Mouse (Mus musculus): Measurements from ENCODE around the gene Mturn. TPM values are rescaled to one million over a fixed set of nuclear protein-coding genes. Genes with fewer than 3 reads are reported as not detected.

Gene Mturn
- total RNA-seq, 1 experiment: 4.2 TPM

GRCm38 (mm10) chr6:54718779-54719685, 37.6 kb downstream of the Mturn start:
- Histone ChIP-seq H3K9me3 (ENCODE audit: control insufficient read depth, insufficient read depth, low read depth, low read length) (no peaks in the 10 kb centered on the region), H3K4me1 (ENCODE audit: control insufficient read depth in 2 of 2, insufficient read depth in 2 of 2, low read length in 2 of 2, poor library complexity in 1 of 2) (peaks cover 0 to 4% of the 10 kb centered on the region in 2 experiments; a peak in 1 of 4 replicates), H3K27ac (ENCODE audit: insufficient read depth, low read depth, low read length, poor library complexity, severe bottlenecking) (no peak overlapping the region), H3K36me3 (ENCODE audit: control insufficient read depth, insufficient read depth, low read length, poor library complexity, severe bottlenecking) (no peaks in the 10 kb centered on the region), H3K9ac (ENCODE audit: insufficient read depth, low read depth, low read length, poor library complexity, severe bottlenecking) (no peak overlapping the region), H3K4me3 (ENCODE audit: insufficient read depth in 1 of 2, low read depth in 1 of 2, low read length in 2 of 2, poor library complexity in 1 of 2, severe bottlenecking in 1 of 2) (no peak overlapping the region; a peak in 1 of 4 replicates)
- in situ Hi-C loops (cut with MboI; ENCODE audit: low sequenced_read_pairs in 2 of 2, unreplicated experiment in 2 of 2): no loop called here
- DNase-seq (ENCODE audit: low read depth, low spot score): no peak
- TF ChIP-seq ZC3H11A (IDR thresholded peaks at IDR 0.05; ENCODE audit: borderline replicate concordance, low read depth, low read length) (no peak), ZNF384 (IDR thresholded peaks at IDR 0.05; ENCODE audit: low read depth, low read length) (no peak), MAFK (IDR thresholded peaks at IDR 0.05; ENCODE audit: insufficient read depth, low read depth, low read length) (no peak), HCFC1 (IDR thresholded peaks at IDR 0.05; ENCODE audit: borderline replicate concordance, insufficient read depth, low read length) (no peak), CHD2 (IDR thresholded peaks at IDR 0.05; ENCODE audit: low read depth, low read length) (no peak)

- Histone ChIP-seq H3K36me3 (ENCODE audit: control insufficient read depth, insufficient read depth, low read length, poor library complexity, severe bottlenecking) (no peaks in the 10 kb centered on the region), H3K9ac (ENCODE audit: insufficient read depth, low read depth, low read length, poor library complexity, severe bottlenecking) (no peak overlapping the region), H3K4me1 (ENCODE audit: control insufficient read depth in 2 of 2, insufficient read depth in 2 of 2, low read length in 2 of 2, poor library complexity in 1 of 2) (peaks cover 0 to 4% of the 10 kb centered on the region in 2 experiments; a peak in 1 of 4 replicates), H3K9me3 (ENCODE audit: control insufficient read depth, insufficient read depth, low read depth, low read length) (no peaks in the 10 kb centered on the region), H3K4me3 (ENCODE audit: insufficient read depth in 1 of 2, low read depth in 1 of 2, low read length in 2 of 2, poor library complexity in 1 of 2, severe bottlenecking in 1 of 2) (no peak overlapping the region; a peak in 1 of 4 replicates), H3K27ac (ENCODE audit: insufficient read depth, low read depth, low read length, poor library complexity, severe bottlenecking) (no peak overlapping the region)
- TF ChIP-seq ZNF384 (IDR thresholded peaks at IDR 0.05; ENCODE audit: low read depth, low read length) (no peak), MAFK (IDR thresholded peaks at IDR 0.05; ENCODE audit: insufficient read depth, low read depth, low read length) (no peak), CHD2 (IDR thresholded peaks at IDR 0.05; ENCODE audit: low read depth, low read length) (no peak), ZC3H11A (IDR thresholded peaks at IDR 0.05; ENCODE audit: borderline replicate concordance, low read depth, low read length) (no peak), HCFC1 (IDR thresholded peaks at IDR 0.05; ENCODE audit: borderline replicate concordance, insufficient read depth, low read length) (no peak)
- DNase-seq (ENCODE audit: low read depth, low spot score): no peak
- in situ Hi-C loops (cut with MboI; ENCODE audit: low sequenced_read_pairs in 2 of 2, unreplicated experiment in 2 of 2): no loop called here
Measured at GRCm38 (mm10) chr6:54719686-54720310, 38.4 kb downstream of the Mturn start.

GRCm38 (mm10) chr6:54720512-54721251, 39.3 kb downstream of the Mturn start:
- TF ChIP-seq MAFK (IDR thresholded peaks at IDR 0.05; ENCODE audit: insufficient read depth, low read depth, low read length) (no peak), ZNF384 (IDR thresholded peaks at IDR 0.05; ENCODE audit: low read depth, low read length) (no peak), CHD2 (IDR thresholded peaks at IDR 0.05; ENCODE audit: low read depth, low read length) (no peak), ZC3H11A (IDR thresholded peaks at IDR 0.05; ENCODE audit: borderline replicate concordance, low read depth, low read length) (no peak), HCFC1 (IDR thresholded peaks at IDR 0.05; ENCODE audit: borderline replicate concordance, insufficient read depth, low read length) (no peak)
- H3K4me3 ChIP-seq (ENCODE audit: insufficient read depth in 1 of 2, low read depth in 1 of 2, low read length in 2 of 2, poor library complexity in 1 of 2, severe bottlenecking in 1 of 2): no peak overlapping the region
- no peaks in the 10 kb centered on the region for H3K9me3 ChIP-seq (ENCODE audit: control insufficient read depth, insufficient read depth, low read depth, low read length)
- in situ Hi-C loops (cut with MboI; ENCODE audit: low sequenced_read_pairs in 2 of 2, unreplicated experiment in 2 of 2): no loop called here
- H3K4me1 ChIP-seq (ENCODE audit: control insufficient read depth in 2 of 2, insufficient read depth in 2 of 2, low read length in 2 of 2, poor library complexity in 1 of 2): peaks cover 0 to 4% of the 10 kb centered on the region in 2 experiments; a peak in 1 of 4 replicates
- DNase-seq (ENCODE audit: low read depth, low spot score): no peak
- H3K36me3 ChIP-seq (ENCODE audit: control insufficient read depth, insufficient read depth, low read length, poor library complexity, severe bottlenecking): no peaks in the 10 kb centered on the region
- no peak overlapping the region for H3K27ac ChIP-seq (ENCODE audit: insufficient read depth, low read depth, low read length, poor library complexity, severe bottlenecking)
- H3K9ac ChIP-seq (ENCODE audit: insufficient read depth, low read depth, low read length, poor library complexity, severe bottlenecking): no peak overlapping the region

GRCm38 (mm10) chr6:54721252-54721635, 39.8 kb downstream of the Mturn start:
- no peak overlapping the region for H3K9ac ChIP-seq (ENCODE audit: insufficient read depth, low read depth, low read length, poor library complexity, severe bottlenecking)
- in situ Hi-C loops (cut with MboI; ENCODE audit: low sequenced_read_pairs in 2 of 2, unreplicated experiment in 2 of 2): no loop called here
- TF ChIP-seq ZC3H11A (IDR thresholded peaks at IDR 0.05; ENCODE audit: borderline replicate concordance, low read depth, low read length): no peak
- no peak for TF ChIP-seq HCFC1 (IDR thresholded peaks at IDR 0.05; ENCODE audit: borderline replicate concordance, insufficient read depth, low read length)
- TF ChIP-seq CHD2 (IDR thresholded peaks at IDR 0.05; ENCODE audit: low read depth, low read length): no peak
- TF ChIP-seq ZNF384 (IDR thresholded peaks at IDR 0.05; ENCODE audit: low read depth, low read length): no peak
- TF ChIP-seq MAFK (IDR thresholded peaks at IDR 0.05; ENCODE audit: insufficient read depth, low read depth, low read length): no peak
- no peak overlapping the region for H3K27ac ChIP-seq (ENCODE audit: insufficient read depth, low read depth, low read length, poor library complexity, severe bottlenecking)
- H3K9me3 ChIP-seq (ENCODE audit: control insufficient read depth, insufficient read depth, low read depth, low read length): no peaks in the 10 kb centered on the region
- H3K36me3 ChIP-seq (ENCODE audit: control insufficient read depth, insufficient read depth, low read length, poor library complexity, severe bottlenecking): no peaks in the 10 kb centered on the region
- peaks cover 0 to 4% of the 10 kb centered on the region in 2 experiments; a peak in 1 of 4 replicates for H3K4me1 ChIP-seq (ENCODE audit: control insufficient read depth in 2 of 2, insufficient read depth in 2 of 2, low read length in 2 of 2, poor library complexity in 1 of 2)
- DNase-seq (ENCODE audit: low read depth, low spot score): no peak
- no peak overlapping the region for H3K4me3 ChIP-seq (ENCODE audit: insufficient read depth in 1 of 2, low read depth in 1 of 2, low read length in 2 of 2, poor library complexity in 1 of 2, severe bottlenecking in 1 of 2)
